9 mouse cellular contexts compared by ENCODE assay signal in genomic region chr2:150803035-150803434, GRCm38 (mm10). TPM values are rescaled to one million over a fixed set of nuclear protein-coding genes. Genes with fewer than 3 reads are reported as not detected.
DNase-seq lines count a peak whose midpoint lies in the region; ATAC-seq and TF ChIP-seq lines count a peak whose summit lies in the region.
"Had no signal": no experiment of that assay in that cellular context is flagged by ENCODE, and none has a peak within 500 bp of the region (broad histone marks: within the 10 kb centered on the region; RNA-seq: fewer than 3 reads in every experiment).

No protein-coding gene starts in this region.

- no peak overlapping the region for H3K9ac ChIP-seq in intestine, postnatal 0 days (ENCODE audit: low read depth, low read length)
- H3K9ac ChIP-seq in intestine, embryonic 15.5 days = no peak overlapping the region
- H3K9ac ChIP-seq in CH12.LX (ENCODE audit: insufficient read depth, low read depth) = no peak overlapping the region

- no peak for TF ChIP-seq POLR2A in CH12.LX (IDR thresholded peaks at IDR 0.05; ENCODE audit: low read depth, low read length)

- no peak for ATAC-seq in intestine, postnatal 0 days
- ATAC-seq in intestine, embryonic 15.5 days = no peak
- peak; percentile 47 to 65; a peak in 2 of 4 replicates for ATAC-seq in hematopoietic stem cell, adult 5-6 weeks (replicated peaks in 1 of 2; ENCODE audit: insufficient read depth in 1 of 2, low FRiP score in 2 of 2, low TSS enrichment in 1 of 2, low read depth in 1 of 2, poor library complexity in 2 of 2, severe bottlenecking in 2 of 2)

- TF ChIP-seq EP300 in CH12.LX (IDR thresholded peaks at IDR 0.05; ENCODE audit: low read length) = no peak

- H3K4me1 ChIP-seq in intestine, postnatal 0 days (replicated peaks; ENCODE audit: control insufficient read depth, insufficient read depth, low read length) = 0 out of 2 replicates have a peak, but pooled peaks cover 1% of the 10 kb centered on the region
- no peaks in the 10 kb centered on the region for H3K4me1 ChIP-seq in intestine, embryonic 15.5 days (replicated peaks)
- no peaks in the 10 kb centered on the region for H3K4me1 ChIP-seq in CH12.LX (ENCODE audit: control insufficient read depth in 1 of 2, insufficient read depth in 2 of 2)

- in situ Hi-C loops in CH12.LX (cut with MboI; ENCODE audit: low pct_ligation_motif_present, low pct_unique_long_range_greater_than_20kb, low sequenced_read_pairs) = no loop called here

- H3K27ac ChIP-seq in intestine, postnatal 0 days (ENCODE audit: low read depth, low read length) = no peak overlapping the region
- H3K27ac ChIP-seq in intestine, embryonic 15.5 days = no peak overlapping the region
- no peak overlapping the region for H3K27ac ChIP-seq in CH12.LX (ENCODE audit: insufficient read depth, low read depth)
- H3K27ac ChIP-seq: macrophage had no signal

- TF ChIP-seq CTCF in intestine, postnatal 0 days (IDR thresholded peaks at IDR 0.05; ENCODE audit: low read depth) = peak; percentile 71
- peak in 1 of 2 experiments; percentile 70; a peak in 2 of 4 replicates for TF ChIP-seq CTCF in CH12.LX (conservative IDR thresholded peaks at IDR 0.05 in 1 of 2, IDR thresholded peaks at IDR 0.05 in 1 of 2; ENCODE audit: low read depth in 2 of 2, low read length in 2 of 2)

- DNase-seq in B cell, adult 2 months = peak; percentile 52 to 55
- peak; percentile 41 for DNase-seq in CH12.LX (ENCODE audit: extremely low read depth)
- DNase-seq in spleen, postnatal 36 days (ENCODE audit: low spot score in 2 of 2) = no peak
- no peak for DNase-seq in right cerebral cortex, postnatal 25 days
- DNase-seq: right cerebral cortex, adult 18-20 months had no signal

- H3K27me3 ChIP-seq in intestine, postnatal 0 days (replicated peaks; ENCODE audit: control insufficient read depth, insufficient read depth, low read length) = no peaks in the 10 kb centered on the region
- H3K27me3 ChIP-seq in intestine, embryonic 15.5 days (replicated peaks) = no peaks in the 10 kb centered on the region
- H3K27me3 ChIP-seq in CH12.LX (replicated peaks) = no peaks in the 10 kb centered on the region

- no peak overlapping the region for H3K4me3 ChIP-seq in intestine, postnatal 0 days (ENCODE audit: low read depth, low read length)
- H3K4me3 ChIP-seq in intestine, embryonic 15.5 days (replicated peaks) = no peak overlapping the region
- no peak overlapping the region for H3K4me3 ChIP-seq in CH12.LX (replicated peaks in 1 of 3; ENCODE audit: low read depth in 2 of 3, low read length in 2 of 3, poor library complexity in 1 of 3)

- H3K4me2 ChIP-seq in intestine, postnatal 0 days (replicated peaks; ENCODE audit: low read depth) = no peak overlapping the region
- H3K4me2 ChIP-seq in intestine, embryonic 15.5 days (replicated peaks) = no peak overlapping the region
- no peak overlapping the region for H3K4me2 ChIP-seq in CH12.LX (ENCODE audit: insufficient read depth, low read depth, poor library complexity, severe bottlenecking)

- dilution Hi-C loops in CH12.LX (cut with MboI; ENCODE audit: extremely low pct_ligation_motif_present, extremely low pct_unique_long_range_greater_than_20kb, low sequenced_read_pairs) = no loop called here

- peaks cover 3% of the 10 kb centered on the region for H3K79me2 ChIP-seq in CH12.LX (replicated peaks; ENCODE audit: control insufficient read depth, extremely low read depth, insufficient read depth, poor library complexity, severe bottlenecking)

- peaks cover 51% of the 10 kb centered on the region for H3K36me3 ChIP-seq in intestine, postnatal 0 days (ENCODE audit: control insufficient read depth, insufficient read depth)
- H3K36me3 ChIP-seq in intestine, embryonic 15.5 days = peaks cover 40% of the 10 kb centered on the region
- peaks cover 55 to 90% of the 10 kb centered on the region in 2 experiments for H3K36me3 ChIP-seq in CH12.LX (replicated peaks in 1 of 2; ENCODE audit: control insufficient read depth in 1 of 2, insufficient read depth in 1 of 2, low read length in 1 of 2)

- 88% methylated on average over 1 of the region's 1 CpGs for WGBS in intestine, postnatal 0 days
- WGBS in intestine, embryonic 15.5 days = 93% methylated on average over 1 of the region's 1 CpGs

- H3K9me3 ChIP-seq in intestine, postnatal 0 days (ENCODE audit: control insufficient read depth) = no peaks in the 10 kb centered on the region
- H3K9me3 ChIP-seq in intestine, embryonic 15.5 days = no peaks in the 10 kb centered on the region
- no peaks in the 10 kb centered on the region for H3K9me3 ChIP-seq in CH12.LX (replicated peaks; ENCODE audit: low read length)

- peak; percentile 61 for TF ChIP-seq RAD21 in CH12.LX (IDR thresholded peaks at IDR 0.05; ENCODE audit: low read depth, low read length)

TF ChIP-seq in CH12.LX, 34 proteins besides CTCF, POLR2A, EP300 and RAD21:
- TF ChIP-seq JUND (conservative IDR thresholded peaks at IDR 0.05; ENCODE audit: low read depth, low read length) (no peak), E2F4 (IDR thresholded peaks at IDR 0.05; ENCODE audit: insufficient replicate concordance, low read depth, low read length) (no peak), UBTF (IDR thresholded peaks at IDR 0.05; ENCODE audit: low read depth, low read length) (no peak), ZNF384 (IDR thresholded peaks at IDR 0.05; ENCODE audit: low read depth, low read length) (peak; percentile 85), NRF1 (IDR thresholded peaks at IDR 0.05; ENCODE audit: low read depth, low read length) (no peak), SIN3A (IDR thresholded peaks at IDR 0.05; ENCODE audit: low read length) (no peak), SMC3 (IDR thresholded peaks at IDR 0.05; ENCODE audit: low read depth, low read length) (peak; percentile 58), CHD2 (IDR thresholded peaks at IDR 0.05; ENCODE audit: low read length) (no peak)

RNA-seq across cellular contexts. Expression of gene Pygb, which starts 16.5 kb away (rescaled TPM):
- 42.3 and 43.7 TPM in 2 replicates for polyA plus RNA-seq in intestine, postnatal 0 days (2015; fragmentation: Nextera tagmentation; extraction: Ambion mirVana)
- polyA plus RNA-seq in intestine, embryonic 15.5 days (2015; fragmentation: Nextera tagmentation; extraction: Ambion mirVana) = 85.8 and 86.2 TPM in 2 replicates
- 47.0 and 47.7 TPM in 2 replicates for total RNA-seq in CH12.LX (2012; rRNA removed)
- total RNA-seq in CH12.LX (2014; rRNA removed) = 36.4 and 39.7 TPM in 2 replicates
- polyA plus RNA-seq in CH12.LX (2012; ENCODE audit: insufficient read length, low read depth) = 42.6 and 43.2 TPM in 2 replicates
- total RNA-seq in hematopoietic stem cell, adult 5-6 weeks (2017) = 38.5 and 52.3 TPM in 2 replicates

RNA-seq across cellular contexts. Expression of gene Entpd6, which starts 54.2 kb away (rescaled TPM):
- 8.0 and 8.2 TPM in 2 replicates for polyA plus RNA-seq in intestine, postnatal 0 days (2015; fragmentation: Nextera tagmentation; extraction: Ambion mirVana)
- 26.5 and 28.3 TPM in 2 replicates for polyA plus RNA-seq in intestine, embryonic 15.5 days (2015; fragmentation: Nextera tagmentation; extraction: Ambion mirVana)
- total RNA-seq in CH12.LX (2012; rRNA removed) (35.5 and 36.4 TPM in 2 replicates), CH12.LX (2014; rRNA removed) (30.6 and 33.5 TPM in 2 replicates)
- polyA plus RNA-seq in CH12.LX (2012; ENCODE audit: insufficient read length, low read depth) = 44.5 and 45.5 TPM in 2 replicates
- 13.8 and 16.8 TPM in 2 replicates for total RNA-seq in hematopoietic stem cell, adult 5-6 weeks (2017)

Comparison
In these comparisons a context has a peak if more than half of its experiments do, and no peak if none do; other contexts are left out.
1. ATAC-seq: peak in hematopoietic stem cell, adult 5-6 weeks (2 of 2); none in intestine, postnatal 0 days (single experiment) and intestine, embryonic 15.5 days (single experiment).
2. DNase-seq: peak in B cell, adult 2 months (2 of 2) and CH12.LX (single experiment); none in spleen, postnatal 36 days (0 of 2) and right cerebral cortex, postnatal 25 days (single experiment).